Mouse (Mus musculus) E14TG2a.4 (cell line): ENCODE data around the gene Dhrs1.

Experiments
- CTCF ChIP-seq: conservative IDR thresholded peaks from 2 replicates; pipeline ENCODE4 v1.5.1; 2014; ENCODE audit warnings: low read length
- POU5F1 ChIP-seq: IDR thresholded peaks from 2 replicates; pipeline ENCODE4 v1.6.1; 2014; ENCODE audit warnings: low read length, borderline replicate concordance

- TF ChIP-seq POU5F1 (no peak), CTCF (no peak)
Observed at GRCm38 (mm10) chr14:55727889-55728685, 17.4 kb downstream of the Dhrs1 start.
